Mouse (Mus musculus): Measurements from ENCODE around the gene Nr1d1. TPM values are rescaled to one million over a fixed set of nuclear protein-coding genes. Genes with fewer than 3 reads are reported as not detected.

Gene Nr1d1
- total and polyA plus RNA-seq, 3 experiments: 2.0 to 5.6 TPM; not detected in 1

DNA sequence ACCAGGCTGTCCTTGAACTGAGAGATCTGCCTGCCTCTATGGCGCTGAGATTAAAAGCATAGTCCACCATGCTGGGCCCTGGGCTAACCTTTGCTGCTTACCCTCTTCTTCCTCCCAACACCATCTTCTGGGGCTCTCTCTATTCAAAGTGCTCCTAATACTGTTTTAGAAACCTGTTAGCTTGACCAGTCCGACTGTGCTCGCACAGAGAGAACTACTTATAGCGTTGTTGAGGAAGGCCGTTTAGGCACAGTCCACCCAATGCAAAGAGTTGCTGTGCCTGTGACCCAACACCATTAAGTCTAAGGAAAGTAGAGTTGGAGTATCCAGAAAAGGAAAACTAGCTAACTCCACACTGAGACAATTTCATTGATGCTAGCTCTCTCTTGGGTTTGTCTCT, 13.0 kb upstream of the Nr1d1 start:
- no peaks in the 10 kb centered on the region for H3K9me3 ChIP-seq (replicated peaks; ENCODE audit: insufficient read depth, low read length)
- H3K9ac ChIP-seq (ENCODE audit: control insufficient read depth, low read depth, low read length, poor library complexity, severe bottlenecking): peak overlapping the region; percentile 77
- H3K36me3 ChIP-seq (ENCODE audit: control insufficient read depth in 1 of 2, insufficient read depth in 2 of 2, low read length in 2 of 2): peaks cover 0 to 46% of the 10 kb centered on the region in 2 experiments; a peak in 2 of 4 replicates
- peak overlapping the region; percentile 41 to 54 for H3K4me3 ChIP-seq (ENCODE audit: control insufficient read depth in 1 of 2, insufficient read depth in 1 of 2, low read depth in 2 of 2, low read length in 2 of 2)
- no peak for DNase-seq (ENCODE audit: low read depth, low spot score)
- peaks cover 21 to 53% of the 10 kb centered on the region in 2 experiments for H3K4me1 ChIP-seq (ENCODE audit: control insufficient read depth in 1 of 2, insufficient read depth in 2 of 2, low read length in 2 of 2)
- H3K79me2 ChIP-seq (ENCODE audit: control insufficient read depth, insufficient read depth, low read length, poor library complexity): peaks cover 5% of the 10 kb centered on the region; the same call in 1 of the 2 replicates
- TF ChIP-seq MYC (IDR thresholded peaks at IDR 0.05; ENCODE audit: low read depth, low read length) (no peak), ELF1 (IDR thresholded peaks at IDR 0.05; ENCODE audit: low read depth, low read length) (no peak), POLR2AphosphoS2 (IDR thresholded peaks at IDR 0.05; ENCODE audit: low read length) (no peak)
- peak overlapping the region; percentile 87 for H3K27ac ChIP-seq (ENCODE audit: control insufficient read depth, low read depth, low read length)
- no peaks in the 10 kb centered on the region for H3K27me3 ChIP-seq (ENCODE audit: control insufficient read depth in 1 of 2, insufficient read depth in 2 of 2, low read length in 2 of 2)

DNA sequence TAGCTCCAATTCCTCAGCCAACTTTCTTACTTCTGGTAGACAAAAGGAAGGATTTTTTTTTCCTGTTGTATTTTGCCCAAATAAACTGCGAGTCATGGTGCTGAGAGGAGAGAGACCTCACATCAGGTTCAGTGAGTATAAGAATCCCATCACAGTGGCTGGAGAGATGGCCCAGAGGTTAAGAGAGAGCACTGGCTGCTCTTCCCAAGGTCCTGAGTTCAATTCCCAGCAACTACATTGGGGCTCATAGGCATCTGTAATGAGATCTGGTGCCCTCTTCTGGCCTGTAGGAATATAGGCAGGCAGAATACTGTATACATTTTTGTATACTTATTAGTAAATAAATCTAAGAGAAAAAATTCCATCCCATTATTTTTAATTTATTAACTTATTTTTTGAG, 12.6 kb upstream of the Nr1d1 start:
- Histone ChIP-seq H3K36me3 (ENCODE audit: control insufficient read depth in 1 of 2, insufficient read depth in 2 of 2, low read length in 2 of 2) (peaks cover 0 to 46% of the 10 kb centered on the region in 2 experiments; a peak in 2 of 4 replicates), H3K4me1 (ENCODE audit: control insufficient read depth in 1 of 2, insufficient read depth in 2 of 2, low read length in 2 of 2) (peaks cover 21 to 51% of the 10 kb centered on the region in 2 experiments), H3K9ac (ENCODE audit: control insufficient read depth, low read depth, low read length, poor library complexity, severe bottlenecking) (no peak overlapping the region), H3K79me2 (ENCODE audit: control insufficient read depth, insufficient read depth, low read length, poor library complexity) (peaks cover 5% of the 10 kb centered on the region; the same call in 1 of the 2 replicates), H3K27me3 (ENCODE audit: control insufficient read depth in 1 of 2, insufficient read depth in 2 of 2, low read length in 2 of 2) (no peaks in the 10 kb centered on the region), H3K27ac (ENCODE audit: control insufficient read depth, low read depth, low read length) (no peak overlapping the region), H3K4me3 (ENCODE audit: control insufficient read depth in 1 of 2, insufficient read depth in 1 of 2, low read depth in 2 of 2, low read length in 2 of 2) (no peak overlapping the region), H3K9me3 (replicated peaks; ENCODE audit: insufficient read depth, low read length) (no peaks in the 10 kb centered on the region)
- TF ChIP-seq TAL1 (IDR thresholded peaks at IDR 0.05; ENCODE audit: low read length): no peak
- peak; percentile 87 for TF ChIP-seq TBP (IDR thresholded peaks at IDR 0.05; ENCODE audit: low read depth, low read length)
- no peak for TF ChIP-seq RCOR1 (IDR thresholded peaks at IDR 0.05; ENCODE audit: low read depth, low read length)
- peak; percentile 78 for TF ChIP-seq ZC3H11A (IDR thresholded peaks at IDR 0.05; ENCODE audit: low read depth, low read length)
- no peak for TF ChIP-seq GATA1 (IDR thresholded peaks at IDR 0.05; ENCODE audit: low read depth, low read length)
- TF ChIP-seq ZNF384 (IDR thresholded peaks at IDR 0.05; ENCODE audit: low read depth, low read length): no peak
- TF ChIP-seq E2F4 (IDR thresholded peaks at IDR 0.05; ENCODE audit: borderline replicate concordance, low read depth, low read length): no peak
- no peak for TF ChIP-seq POLR2AphosphoS2 (IDR thresholded peaks at IDR 0.05; ENCODE audit: low read length)
- TF ChIP-seq MYB (IDR thresholded peaks at IDR 0.05; ENCODE audit: low read depth, low read length): no peak
- peak; percentile 53 to 70 (median 63) for TF ChIP-seq CTCF (IDR thresholded peaks at IDR 0.05 in 2 of 3, conservative IDR thresholded peaks at IDR 0.05 in 1 of 3; ENCODE audit: control insufficient read depth in 1 of 3, insufficient read depth in 1 of 3, low read depth in 2 of 3, low read length in 3 of 3, poor library complexity in 1 of 3, severe bottlenecking in 1 of 3)
- TF ChIP-seq SIN3A (IDR thresholded peaks at IDR 0.05; ENCODE audit: low read length): peak; percentile 35; the same call in 1 of the 2 replicates
- TF ChIP-seq SMC3 (IDR thresholded peaks at IDR 0.05; ENCODE audit: low read depth, low read length): peak; percentile 74
- TF ChIP-seq RAD21 (IDR thresholded peaks at IDR 0.05; ENCODE audit: low read depth, low read length): peak; percentile 58
- DNase-seq (ENCODE audit: low read depth, low spot score): peak; percentile 68

DNA sequence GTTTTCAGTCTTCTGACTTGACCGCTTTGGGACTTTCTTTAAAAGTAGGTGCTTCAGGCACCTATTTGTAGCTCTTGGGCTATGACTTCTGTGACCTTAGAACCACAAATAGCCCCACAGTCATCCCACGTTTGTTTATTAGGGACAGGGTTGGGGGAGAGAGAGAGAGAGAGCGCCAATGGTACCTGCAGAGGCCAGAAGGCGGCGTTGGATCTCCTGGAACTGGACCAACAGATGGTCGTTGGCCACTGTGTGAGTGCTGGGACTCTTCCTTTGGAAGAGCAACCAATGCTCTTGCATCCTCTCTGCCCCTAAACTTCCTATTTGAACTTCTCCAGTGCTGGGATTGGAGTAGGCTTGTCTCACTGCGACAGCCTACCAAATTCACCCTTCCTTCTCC, 12.1 kb upstream of the Nr1d1 start:
- Histone ChIP-seq H3K9me3 (replicated peaks; ENCODE audit: insufficient read depth, low read length) (no peaks in the 10 kb centered on the region), H3K4me3 (ENCODE audit: control insufficient read depth in 1 of 2, insufficient read depth in 1 of 2, low read depth in 2 of 2, low read length in 2 of 2) (no peak overlapping the region), H3K4me1 (ENCODE audit: control insufficient read depth in 1 of 2, insufficient read depth in 2 of 2, low read length in 2 of 2) (peaks cover 21 to 49% of the 10 kb centered on the region in 2 experiments), H3K27me3 (ENCODE audit: control insufficient read depth in 1 of 2, insufficient read depth in 2 of 2, low read length in 2 of 2) (no peaks in the 10 kb centered on the region), H3K36me3 (ENCODE audit: control insufficient read depth in 1 of 2, insufficient read depth in 2 of 2, low read length in 2 of 2) (peaks cover 0 to 46% of the 10 kb centered on the region in 2 experiments; a peak in 2 of 4 replicates), H3K27ac (ENCODE audit: control insufficient read depth, low read depth, low read length) (no peak overlapping the region), H3K79me2 (ENCODE audit: control insufficient read depth, insufficient read depth, low read length, poor library complexity) (peaks cover 5% of the 10 kb centered on the region; the same call in 1 of the 2 replicates), H3K9ac (ENCODE audit: control insufficient read depth, low read depth, low read length, poor library complexity, severe bottlenecking) (no peak overlapping the region)
- TF ChIP-seq MEF2A (IDR thresholded peaks at IDR 0.05; ENCODE audit: extremely low read depth, insufficient replicate concordance, low read depth, low read length, poor library complexity, severe bottlenecking) (no peak), ZNF384 (IDR thresholded peaks at IDR 0.05; ENCODE audit: low read depth, low read length) (peak; percentile 57)
- DNase-seq (ENCODE audit: low read depth, low spot score): no peak

Measured in MEL (cell line).